Mouse (Mus musculus) thymus, adult 2 months (tissue): Measurements from ENCODE around the gene Slc1a7.

ENCODE experiments used
- CTCF ChIP-seq: fragments of 200-500 bp; IDR thresholded peaks from 2 replicates; pipeline ENCODE4 v1.5.1; 2012; ENCODE audit warnings: mild to moderate bottlenecking, control low read depth, low read length, moderate library complexity, borderline replicate concordance; ENCODE audit not compliant: control insufficient read depth, poor library complexity, insufficient read depth; ENCODE audit errors: extremely low read depth
- POLR2A ChIP-seq: fragments of 200-500 bp; IDR thresholded peaks from 2 replicates; pipeline ENCODE4 v1.6.1; 2012; ENCODE audit warnings: mild to moderate bottlenecking, low read length, control low read depth, moderate library complexity; ENCODE audit not compliant: control insufficient read depth, poor library complexity, insufficient read depth; ENCODE audit errors: extremely low read depth

DNA sequence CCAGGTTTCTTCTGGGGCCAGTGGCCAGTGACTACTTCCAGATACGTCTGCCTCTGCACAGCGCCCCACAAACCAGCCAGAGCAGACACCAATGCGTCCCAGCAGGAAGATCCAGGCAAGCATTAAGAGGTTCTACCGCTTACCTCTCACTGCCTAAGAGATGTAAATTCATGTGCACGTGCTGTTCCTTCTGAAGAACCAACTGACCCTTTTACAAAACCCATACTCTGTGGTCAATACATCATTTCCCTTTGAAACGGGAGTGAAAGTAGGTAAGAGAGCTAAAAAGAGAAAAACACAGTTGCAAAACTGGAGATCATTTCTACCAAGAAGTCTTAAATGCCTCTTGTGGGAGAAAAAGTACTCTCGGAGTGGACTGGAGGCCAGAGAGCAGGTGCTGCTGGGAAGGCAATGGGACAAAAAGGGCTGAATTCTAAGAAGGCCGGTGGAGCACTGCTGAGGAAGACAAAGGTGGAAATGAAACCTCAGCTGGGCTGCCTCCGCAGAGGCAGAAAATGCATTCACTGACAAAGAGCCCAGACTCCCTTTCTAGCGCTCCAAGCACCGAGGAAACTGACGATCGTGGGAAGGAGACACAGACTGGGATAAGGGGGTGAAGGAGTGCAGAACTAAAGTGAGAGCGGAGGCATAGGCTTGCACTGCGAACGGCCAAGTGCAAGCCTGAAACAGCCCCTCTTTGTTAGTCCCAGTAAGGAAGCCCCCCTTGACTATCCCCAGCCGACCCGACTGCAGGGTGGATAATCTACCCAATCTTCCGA is 91.7 kb downstream of the Slc1a7 start:
- TF ChIP-seq POLR2A (no peak), CTCF (no peak)
